Mouse (Mus musculus): ENCODE data around the gene Hist1h3c.

DNA sequence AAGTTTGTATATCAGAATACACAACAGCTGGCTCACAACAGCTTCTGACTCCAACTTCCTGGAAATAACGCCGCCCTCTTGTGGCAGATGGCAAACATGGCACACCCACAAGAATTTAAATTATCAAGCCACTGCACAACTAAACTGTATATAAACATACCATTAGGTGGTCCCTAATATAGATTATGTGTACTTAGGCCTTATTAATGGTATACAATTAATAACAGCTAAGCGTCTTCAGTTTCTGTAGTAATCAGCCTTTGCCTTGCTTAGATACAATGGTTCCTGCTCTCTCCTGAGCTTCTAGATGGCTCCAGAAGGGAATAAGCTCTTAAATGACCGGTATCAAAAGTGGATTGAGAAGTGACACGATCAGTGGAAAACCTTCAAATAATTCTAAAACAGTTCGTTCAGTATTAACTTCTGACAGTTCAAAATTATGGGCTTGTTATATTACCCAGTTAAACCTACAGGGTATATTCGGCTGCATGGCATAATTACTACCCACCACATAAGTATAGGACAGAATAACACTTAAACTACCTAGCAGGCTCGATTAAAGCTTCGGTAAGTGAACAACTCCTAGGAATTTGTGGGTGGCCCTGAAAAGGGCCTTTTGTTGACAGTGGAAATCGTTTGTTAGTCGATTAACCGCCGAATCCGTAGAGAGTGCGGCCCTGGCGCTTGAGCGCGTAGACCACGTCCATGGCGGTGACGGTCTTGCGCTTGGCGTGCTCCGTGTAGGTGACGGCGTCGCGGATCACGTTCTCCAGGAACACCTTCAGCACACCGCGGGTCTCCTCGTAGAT, 47.7 kb downstream of the Hist1h3c start:
- peak; percentile 49; the same call in 1 of the 2 replicates for TF ChIP-seq CTCF (IDR thresholded peaks at IDR 0.05; ENCODE audit: low read depth, low read length)
- no peak for TF ChIP-seq GATA1 (IDR thresholded peaks at IDR 0.05; ENCODE audit: borderline replicate concordance, low read length)
- no peak for TF ChIP-seq TAL1 (conservative IDR thresholded peaks at IDR 0.05; ENCODE audit: low read depth, low read length)
- TF ChIP-seq POLR2AphosphoS5 (IDR thresholded peaks at IDR 0.05; ENCODE audit: insufficient replicate concordance, low read depth, low read length), result peak; percentile 36; the same call in 1 of the 2 replicates
